Mouse (Mus musculus) kidney, postnatal 0 days (tissue): ENCODE data around the gene Srprb. TPM values are rescaled to one million over a fixed set of nuclear protein-coding genes. Genes with fewer than 3 reads are reported as not detected.

Source experiments
- ATAC-seq: fragments of 200-750 bp; cut with Nextera tagmentation; replicated peaks from 2 replicates; pipeline ENCODE4 v1.8.0; 2017; ENCODE audit warnings: low read depth, moderate number of reproducible peaks, moderate TSS enrichment, moderate library complexity; ENCODE audit not compliant: low FRiP score
- DNase-seq: peaks from one replicate; pipeline ENCODE4 v3.0.0-alpha.2; 2016; ENCODE audit warnings: low spot score
- H3K27ac ChIP-seq: fragments of 300-500 bp; sonication (generic); 2 replicates; pipeline ENCODE4 v1.5.1; 2014; ENCODE audit warnings: mild to moderate bottlenecking
- H3K27me3 ChIP-seq: fragments of 300-500 bp; sonication (generic); 2 replicates; pipeline ENCODE4 v1.6.1; 2014; ENCODE audit warnings: low read length, mixed read lengths; ENCODE audit not compliant: insufficient read depth
- H3K36me3 ChIP-seq: fragments of 300-500 bp; sonication (generic); 2 replicates; pipeline ENCODE4 v1.6.1; 2014; ENCODE audit warnings: low read length, mixed read lengths; ENCODE audit not compliant: insufficient read depth
- H3K4me1 ChIP-seq: fragments of 300-500 bp; sonication (generic); replicated peaks from 2 replicates; pipeline ENCODE4 v1.6.1; 2014; ENCODE audit warnings: antibody characterized with exemption, low read length, mixed read lengths; ENCODE audit not compliant: insufficient read depth
- H3K4me2 ChIP-seq: fragments of 300-500 bp; sonication (generic); 2 replicates; pipeline ENCODE4 v1.6.1; 2014; ENCODE audit warnings: mild to moderate bottlenecking, low read length, moderate library complexity, mixed read lengths
- H3K4me3 ChIP-seq: fragments of 300-500 bp; sonication (generic); replicated peaks from 2 replicates; pipeline ENCODE4 v1.5.1; 2014; ENCODE audit warnings: low read depth, low read length
- H3K9ac ChIP-seq: fragments of 300-500 bp; sonication (generic); 2 replicates; pipeline ENCODE4 v1.6.1; 2014; ENCODE audit warnings: low read depth, low read length
- H3K9me3 ChIP-seq: fragments of 300-500 bp; sonication (generic); replicated peaks from 2 replicates; pipeline ENCODE4 v1.6.1; 2016; ENCODE audit warnings: low read length, inconsistent platforms, mixed read lengths
- CTCF ChIP-seq: IDR thresholded peaks from 2 replicates; pipeline ENCODE4 v1.5.1; 2016; ENCODE audit warnings: antibody characterized with exemption, low read depth, mild to moderate bottlenecking, moderate library complexity
- WGBS: fragments of 180-500 bp; shearing (Covaris S2); extraction: QIAGEN DNeasy Blood & Tissue Kit; methylation state at CpG from one replicate; pipeline ENCODE4 v1.1.7; 2014; 5-methylcytosine and 5-hydroxymethylcytosine counted together
- polyA plus RNA-seq: library from polyadenylated mRNA; unstranded; fragments of >200 nt; fragmentation: Nextera tagmentation; extraction: Ambion mirVana; gene quantifications from 2 replicates; pipeline ENCODE4 v1.2.1, GENCODE M21; 2015

Srprb gene
- polyA plus RNA-seq, 1 experiment from 2014 or later, result 46.2 TPM

GRCm38 (mm10) chr9:103234565-103235165 is 32.7 kb upstream of the Srprb start:
- H3K4me1 ChIP-seq, result no peaks in the 10 kb centered on the region

DNA sequence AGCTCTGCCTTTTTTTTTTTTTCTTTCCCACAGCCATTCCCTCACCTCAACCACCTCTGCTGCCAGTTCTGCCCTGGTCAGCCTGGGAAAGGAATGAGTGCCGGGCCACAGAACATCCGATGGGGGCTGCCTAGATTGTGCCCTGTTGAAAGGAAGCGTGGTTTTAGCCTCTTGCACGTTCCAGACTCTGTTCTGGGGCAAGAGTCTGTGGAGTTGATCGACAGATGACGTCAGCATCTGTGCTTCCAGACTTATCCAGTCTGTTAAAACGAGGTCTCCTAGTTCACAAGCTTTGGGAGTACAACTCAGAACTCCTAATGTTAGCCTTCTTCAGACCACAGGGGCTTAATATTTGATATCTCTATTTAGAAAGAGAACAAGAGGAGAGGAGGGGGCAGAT is 32.1 kb upstream of the Srprb start:
- Histone ChIP-seq H3K9ac (no peak overlapping the region), H3K4me3 (no peak overlapping the region), H3K4me1 (no peaks in the 10 kb centered on the region), H3K27me3 (no peaks in the 10 kb centered on the region), H3K4me2 (no peak overlapping the region), H3K9me3 (no peaks in the 10 kb centered on the region), H3K27ac (no peak overlapping the region), H3K36me3 (no peaks in the 10 kb centered on the region)
- ATAC-seq, result no peak
- DNase-seq, result no peak
- WGBS, result 81% methylated on average over 7 of the region's 7 CpGs
- no peak for TF ChIP-seq CTCF

More at GRCm38 (mm10) chr9:103234565-103235165, 32.7 kb upstream of the Srprb start:
- ATAC-seq (no peak), DNase-seq (no peak)
- Histone ChIP-seq H3K4me2 (no peak overlapping the region), H3K4me3 (no peak overlapping the region), H3K27ac (no peak overlapping the region), H3K9me3 (no peaks in the 10 kb centered on the region), H3K27me3 (no peaks in the 10 kb centered on the region), H3K36me3 (no peaks in the 10 kb centered on the region), H3K9ac (no peak overlapping the region)
- TF ChIP-seq CTCF, result no peak
- WGBS, result 67% methylated on average over 7 of the region's 7 CpGs

GRCm38 (mm10) chr9:103233006-103233395 is 31.1 kb upstream of the Srprb start:
- Histone ChIP-seq H3K36me3 (no peaks in the 10 kb centered on the region), H3K27ac (no peak overlapping the region), H3K9ac (no peak overlapping the region), H3K4me3 (no peak overlapping the region), H3K9me3 (no peaks in the 10 kb centered on the region), H3K4me2 (no peak overlapping the region), H3K4me1 (no peaks in the 10 kb centered on the region), H3K27me3 (no peaks in the 10 kb centered on the region)
- no peak for DNase-seq
- 60% methylated on average over 7 of the region's 7 CpGs for WGBS
- TF ChIP-seq CTCF, result no peak
- ATAC-seq, result no peak

DNA sequence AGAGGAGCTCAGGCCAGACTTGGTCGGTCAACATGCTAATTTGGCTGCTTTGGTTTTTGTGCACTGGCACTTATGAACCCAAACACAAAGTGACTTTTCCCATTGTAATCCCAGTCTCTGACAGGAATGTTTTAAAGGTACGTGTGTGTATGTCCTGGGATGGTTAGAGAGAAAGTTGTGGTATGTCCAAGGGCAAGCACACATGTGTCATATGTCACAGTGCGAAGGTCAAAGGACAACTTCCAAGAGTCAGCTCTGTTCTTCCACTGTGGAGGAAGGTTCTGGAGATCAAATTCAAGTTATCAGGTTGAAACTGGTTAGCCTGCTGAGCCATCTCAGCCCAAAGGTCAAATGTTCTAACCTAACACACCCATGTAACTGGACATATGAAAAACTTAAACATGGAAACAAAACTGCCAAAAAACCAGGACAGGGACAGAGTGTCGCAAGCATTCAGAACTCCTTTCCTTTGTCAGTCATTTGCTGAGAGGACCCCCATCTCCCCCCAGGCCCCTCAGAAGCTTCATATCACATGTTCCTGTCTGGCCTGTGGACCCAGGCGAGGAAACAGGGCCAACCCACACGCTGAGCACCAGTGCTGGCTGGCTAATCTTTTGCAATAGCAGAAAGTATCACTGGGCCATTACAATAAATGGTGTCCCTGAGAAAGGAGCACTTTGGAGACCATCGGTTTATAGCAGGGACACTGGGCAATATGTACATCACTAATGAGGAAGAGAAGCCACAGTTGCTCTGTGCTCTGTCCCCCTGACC is 30.5 kb upstream of the Srprb start:
- WGBS, result 87% methylated on average over 7 of the region's 7 CpGs
- Histone ChIP-seq H3K9me3 (no peaks in the 10 kb centered on the region), H3K4me3 (no peak overlapping the region), H3K36me3 (no peaks in the 10 kb centered on the region), H3K9ac (no peak overlapping the region), H3K4me2 (no peak overlapping the region), H3K27ac (no peak overlapping the region), H3K4me1 (no peaks in the 10 kb centered on the region), H3K27me3 (no peaks in the 10 kb centered on the region)
- no peak for TF ChIP-seq CTCF
- DNase-seq (no peak), ATAC-seq (no peak)

GRCm38 (mm10) chr9:103230151-103230951 is 28.4 kb upstream of the Srprb start, which contains the start of the genes Gm20425 and Trf:
Gene Gm20425, minus strand, starts transcription at chr9:103230307.
Gene Trf, minus strand, starts transcription at chr9:103230444.
- DNase-seq (peak; percentile 52), ATAC-seq (peak; percentile 50)
- WGBS, result 38% methylated on average over 27 of the region's 29 CpGs
- H3K27ac ChIP-seq, result no peak within 1 kb of the TSS
- no peaks in the 10 kb centered on the region for H3K9me3 ChIP-seq
- H3K4me2 ChIP-seq, result peak within 1 kb of the TSS; percentile 45
- H3K9ac ChIP-seq, result 0 out of 2 replicates have a peak within 1 kb of the TSS, but pooled peaks have one; percentile 5
- H3K27me3 ChIP-seq, result no peaks in the 10 kb centered on the region
- H3K4me3 ChIP-seq, result no peak within 1 kb of the TSS
- H3K36me3 ChIP-seq, result no peaks in the 10 kb centered on the region
- H3K4me1 ChIP-seq, result no peaks in the 10 kb centered on the region
- no peak for TF ChIP-seq CTCF

DNA sequence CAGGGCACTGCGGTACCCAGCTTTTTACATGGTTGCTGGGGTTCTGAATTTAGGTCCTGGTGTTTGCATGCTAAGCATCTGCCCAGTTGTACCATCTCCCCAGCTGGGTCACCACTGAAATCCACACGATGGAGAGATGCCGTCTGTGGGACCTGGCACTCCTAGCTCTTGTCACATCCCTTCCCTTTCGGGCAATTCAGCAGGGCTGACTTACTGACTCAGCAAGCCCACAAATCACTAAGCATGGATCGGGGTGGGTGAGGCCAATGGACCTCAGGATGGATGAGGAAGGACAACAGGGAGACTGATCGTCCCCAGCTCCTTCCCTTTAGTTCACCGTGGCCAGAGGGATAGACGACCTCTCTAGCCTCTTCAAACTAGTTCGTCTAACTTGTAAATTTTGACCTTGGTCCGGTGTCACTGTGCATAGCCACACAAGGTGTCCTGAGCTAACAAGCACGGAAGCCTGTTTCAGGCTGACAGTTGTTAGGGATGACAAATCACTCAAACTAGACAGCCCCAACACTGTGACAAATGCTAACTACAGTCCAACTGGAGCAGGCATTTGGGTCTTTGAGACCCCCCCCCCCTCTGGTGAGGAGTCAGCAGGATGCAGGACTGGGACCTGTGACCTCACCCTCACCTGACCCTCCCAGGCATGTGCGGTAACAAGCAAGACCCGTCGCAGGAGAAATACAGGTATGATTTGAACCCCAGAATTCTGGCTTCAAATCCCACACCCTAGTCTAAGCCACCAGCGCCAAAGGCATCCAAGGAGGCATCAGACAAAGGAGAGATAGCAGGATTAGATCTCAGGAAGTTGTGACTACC is 27.3 kb upstream of the Srprb start:
- no peaks in the 10 kb centered on the region for H3K4me1 ChIP-seq
- no peak overlapping the region for H3K4me2 ChIP-seq
- no peak overlapping the region for H3K4me3 ChIP-seq
- ATAC-seq, result no peak
- no peaks in the 10 kb centered on the region for H3K27me3 ChIP-seq
- WGBS, result 78% methylated on average over 15 of the region's 15 CpGs
- H3K36me3 ChIP-seq, result no peaks in the 10 kb centered on the region
- H3K9ac ChIP-seq, result no peak overlapping the region
- no peak for DNase-seq
- TF ChIP-seq CTCF, result no peak
- H3K9me3 ChIP-seq, result no peaks in the 10 kb centered on the region
- H3K27ac ChIP-seq, result no peak overlapping the region
